In the genomic region with DNA sequence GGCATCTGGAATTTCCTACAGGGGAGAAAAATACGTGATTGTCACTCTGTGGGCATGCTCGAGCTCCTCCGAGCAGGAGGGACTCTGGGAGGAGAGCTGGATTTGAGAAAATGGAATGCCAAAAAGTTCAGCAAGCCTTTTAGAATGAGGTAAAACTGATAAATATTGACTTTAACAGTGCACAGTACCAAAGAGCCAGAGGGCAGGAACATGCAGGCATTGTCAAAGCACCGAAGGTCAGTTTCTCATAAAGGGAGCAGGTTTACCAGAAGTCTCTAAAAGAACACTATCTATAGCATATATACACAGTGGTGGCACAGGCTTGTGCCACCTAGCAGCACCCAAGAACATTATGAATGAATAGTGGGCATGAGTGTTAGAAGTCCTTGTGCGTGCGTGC, we compare ENCODE assay signal across 39 mouse cellular contexts. TPM values are rescaled to one million over a fixed set of nuclear protein-coding genes. Genes with fewer than 3 reads are reported as not detected.
"Had no signal": no experiment of that assay in that cellular context is flagged by ENCODE, and none has a peak within 500 bp of the region (broad histone marks: within the 10 kb centered on the region; RNA-seq: fewer than 3 reads in every experiment).

No protein-coding gene starts in this region.

- H3K9me3 ChIP-seq: heart, embryonic 13.5 days; heart, embryonic 15.5 days; hindbrain, embryonic 13.5 days; hindbrain, embryonic 15.5 days; kidney, embryonic 15.5 days; limb, embryonic 13.5 days; limb, embryonic 15.5 days had no signal

- H3K9ac ChIP-seq: heart, embryonic 13.5 days; heart, embryonic 15.5 days; hindbrain, embryonic 13.5 days; hindbrain, embryonic 15.5 days; kidney, embryonic 15.5 days; limb, embryonic 13.5 days; limb, embryonic 15.5 days had no signal

- H3K27me3 ChIP-seq: hindbrain, embryonic 15.5 days; kidney, embryonic 15.5 days; limb, embryonic 13.5 days; limb, embryonic 15.5 days had no signal

- DNase-seq: gastrocnemius, postnatal 14 days; gastrocnemius, postnatal 36 days; heart, adult 11 months; heart, adult 2 months; heart, postnatal 14 days; heart, postnatal 36 days; kidney, adult 11 months; kidney, adult 2 months; kidney, adult 9 months; kidney, postnatal 14 days; kidney, postnatal 36 days; layer of hippocampus, adult 9-11 months; layer of hippocampus, postnatal 36 days; left cerebral cortex, postnatal 4 days had no signal

- H3K4me3 ChIP-seq: heart, adult 2 months; heart, embryonic 13.5 days; heart, embryonic 15.5 days; hindbrain, embryonic 13.5 days; hindbrain, embryonic 15.5 days; kidney, embryonic 15.5 days; limb, embryonic 13.5 days; limb, embryonic 15.5 days had no signal

- H3K27ac ChIP-seq: heart, adult 2 months; heart, embryonic 13.5 days; heart, embryonic 15.5 days; hindbrain, embryonic 13.5 days; hindbrain, embryonic 15.5 days; hindbrain, postnatal 0 days; kidney, embryonic 15.5 days; kidney, postnatal 0 days; limb, embryonic 13.5 days; limb, embryonic 15.5 days had no signal

- H3K4me1 ChIP-seq: heart, embryonic 13.5 days; heart, embryonic 15.5 days; hindbrain, embryonic 13.5 days; hindbrain, embryonic 15.5 days; kidney, embryonic 15.5 days; limb, embryonic 13.5 days; limb, embryonic 15.5 days had no signal

- H3K4me2 ChIP-seq: heart, embryonic 11.5 days; heart, embryonic 13.5 days; heart, embryonic 15.5 days; hindbrain, embryonic 13.5 days; hindbrain, embryonic 15.5 days; kidney, embryonic 15.5 days; limb, embryonic 13.5 days; limb, embryonic 15.5 days had no signal

- H3K36me3 ChIP-seq: heart, embryonic 13.5 days; heart, embryonic 15.5 days; hindbrain, embryonic 13.5 days; hindbrain, embryonic 15.5 days; kidney, embryonic 15.5 days; limb, embryonic 13.5 days; limb, embryonic 15.5 days had no signal

- ATAC-seq: hindbrain, postnatal 0 days; intestine, embryonic 16.5 days had no signal

RNA-seq across cellular contexts. Expression of a gene that starts 16.0 kb away (rescaled TPM):
- total RNA-seq: hematopoietic stem cell, adult 5-6 weeks had no signal

RNA-seq across cellular contexts. Expression of a gene that starts 17.4 kb away (rescaled TPM):
- total RNA-seq: gastrocnemius, adult 18-20 months; gastrocnemius, adult 8-10 months; gastrocnemius, postnatal 14 days; gastrocnemius, postnatal 36 days; heart, adult 2 months; heart, postnatal 14 days; heart, postnatal 36 days; hematopoietic stem cell, adult 5-6 weeks; hindbrain, postnatal 0 days; layer of hippocampus, adult 18-20 months; layer of hippocampus, adult 8-10 months; layer of hippocampus, postnatal 14 days; layer of hippocampus, postnatal 36 days; left cerebral cortex, adult 18-20 months; left cerebral cortex, adult 8-10 months; left cerebral cortex, postnatal 10 days; left cerebral cortex, postnatal 25 days; left cerebral cortex, postnatal 4 days had no signal
- polyA plus RNA-seq: heart, adult 2 months; heart, embryonic 11.5 days; heart, embryonic 13.5 days; heart, embryonic 15.5 days; heart, postnatal 0 days; hindbrain, embryonic 11.5 days; hindbrain, embryonic 13.5 days; hindbrain, embryonic 15.5 days; hindbrain, postnatal 0 days; intestine, embryonic 14.5 days; intestine, embryonic 16.5 days; kidney, embryonic 15.5 days; kidney, postnatal 0 days; limb, embryonic 11.5 days; limb, embryonic 13.5 days; limb, embryonic 15.5 days had no signal
